Mouse (Mus musculus) CH12.LX (cell line): ENCODE results near the gene Taldo1. TPM values are rescaled to one million over a fixed set of nuclear protein-coding genes. Genes with fewer than 3 reads are reported as not detected.
"Not testable (repeated sequence)": the region's sequence is repeated elsewhere in the genome, so short reads cannot be mapped to it uniquely, and the experiment has no call there.

Experiments used
- DNase-seq: peaks from one replicate; pipeline ENCODE4 v3.0.0-alpha.2; 2013; ENCODE audit errors: extremely low read depth
- H3K27ac ChIP-seq: 2 replicates; pipeline ENCODE4 v1.5.1; 2012; ENCODE audit warnings: low read depth, mild to moderate bottlenecking, control low read depth, moderate library complexity; ENCODE audit not compliant: insufficient read depth
- H3K27me3 ChIP-seq: replicated peaks from 2 replicates; pipeline ENCODE3; 2012; ENCODE audit warnings: inconsistent platforms
- H3K36me3 ChIP-seq, 2 experiments: replicated peaks in 1 of 2; 2 replicates each; pipeline versions ENCODE3 to v1.6.1; 2012; ENCODE audit warnings: inconsistent platforms in 1 of 2, low read length in 1 of 2, mild to moderate bottlenecking in 1 of 2, mixed read lengths in 1 of 2, moderate library complexity in 1 of 2; ENCODE audit not compliant: control insufficient read depth in 1 of 2, insufficient read depth in 1 of 2
- H3K4me1 ChIP-seq, 2 experiments: 2 replicates each; pipeline ENCODE4 v1.6.1; 2012; ENCODE audit warnings: inconsistent platforms in 1 of 2, moderate library complexity in 1 of 2; ENCODE audit not compliant: insufficient read depth in 2 of 2, control insufficient read depth in 1 of 2
- H3K4me2 ChIP-seq: 2 replicates; pipeline ENCODE4 v1.6.1; 2012; ENCODE audit warnings: low read depth, mild to moderate bottlenecking, control low read depth; ENCODE audit not compliant: poor library complexity, insufficient read depth, severe bottlenecking
- H3K4me3 ChIP-seq, 3 experiments: fragments of 150-350 bp in 1 of 3; sonication (generic) in 1 of 3; replicated peaks in 1 of 3; 2 replicates each; pipeline versions ENCODE3 to v1.5.1; 2011 to 2012; ENCODE audit warnings: low read depth in 2 of 3, low read length in 2 of 3, mild to moderate bottlenecking in 2 of 3, moderate library complexity in 2 of 3, control low read depth in 1 of 3, improper control_type of control experiment in 1 of 3, inconsistent platforms in 1 of 3, mixed read lengths in 1 of 3; ENCODE audit not compliant: poor library complexity in 1 of 3
- H3K79me2 ChIP-seq: replicated peaks from 2 replicates; pipeline ENCODE4 v1.6.1; 2012; ENCODE audit warnings: mild to moderate bottlenecking, moderate library complexity; ENCODE audit not compliant: control insufficient read depth, poor library complexity, insufficient read depth, severe bottlenecking; ENCODE audit errors: extremely low read depth
- H3K9ac ChIP-seq: 2 replicates; pipeline ENCODE4 v1.6.1; 2012; ENCODE audit warnings: low read depth, mild to moderate bottlenecking, control low read depth, moderate library complexity; ENCODE audit not compliant: insufficient read depth
- H3K9me3 ChIP-seq: replicated peaks from 2 replicates; pipeline ENCODE3; 2012; ENCODE audit warnings: low read length, inconsistent platforms, mixed read lengths
- BHLHE40 ChIP-seq: IDR thresholded peaks from 2 replicates; pipeline ENCODE4 v1.6.1; 2011; ENCODE audit warnings: mild to moderate bottlenecking, low read depth, low read length, improper control_type of control experiment
- CTCF ChIP-seq, 2 experiments: IDR thresholded peaks in 1 of 2; conservative IDR thresholded peaks in 1 of 2; 2 replicates each; pipeline ENCODE4 v1.5.1; 2011 to 2012; ENCODE audit warnings: low read depth in 2 of 2, low read length in 2 of 2, improper control_type of control experiment in 1 of 2, inconsistent platforms in 1 of 2, mild to moderate bottlenecking in 1 of 2, moderate library complexity in 1 of 2
- EP300 ChIP-seq: IDR thresholded peaks from 2 replicates; pipeline ENCODE4 v1.6.1; 2011; ENCODE audit warnings: low read length, improper control_type of control experiment
- ETS1 ChIP-seq: conservative IDR thresholded peaks from 2 replicates; pipeline ENCODE4 v1.6.1; 2012; ENCODE audit warnings: low read depth, mild to moderate bottlenecking, inconsistent platforms, low read length, improper control_type of control experiment, moderate library complexity
- HCFC1 ChIP-seq: IDR thresholded peaks from 2 replicates; pipeline ENCODE4 v1.6.1; 2012; ENCODE audit warnings: low read depth, mild to moderate bottlenecking, inconsistent platforms, low read length, improper control_type of control experiment
- IRF4 ChIP-seq: IDR thresholded peaks from 2 replicates; pipeline ENCODE4 v1.6.1; 2014; ENCODE audit warnings: low read depth, mild to moderate bottlenecking, inconsistent platforms, low read length, improper control_type of control experiment
- MAFK ChIP-seq: IDR thresholded peaks from 2 replicates; pipeline ENCODE4 v1.6.1; 2011; ENCODE audit warnings: low read length, improper control_type of control experiment; ENCODE audit not compliant: insufficient replicate concordance
- MAX ChIP-seq: IDR thresholded peaks from 2 replicates; pipeline ENCODE4 v1.6.1; 2011; ENCODE audit warnings: low read length, improper control_type of control experiment
- MEF2A ChIP-seq: IDR thresholded peaks from 2 replicates; pipeline ENCODE4 v1.6.1; 2014; ENCODE audit warnings: low read depth, mild to moderate bottlenecking, inconsistent platforms, low read length, improper control_type of control experiment, borderline replicate concordance
- RAD21 ChIP-seq: IDR thresholded peaks from 2 replicates; pipeline ENCODE4 v1.6.1; 2011; ENCODE audit warnings: low read depth, mild to moderate bottlenecking, low read length, improper control_type of control experiment, moderate library complexity
- RCOR1 ChIP-seq: conservative IDR thresholded peaks from 2 replicates; pipeline ENCODE4 v1.6.1; 2012; ENCODE audit warnings: low read depth, mild to moderate bottlenecking, inconsistent platforms, low read length, improper control_type of control experiment
- SMC3 ChIP-seq: IDR thresholded peaks from 2 replicates; pipeline ENCODE4 v1.6.1; 2011; ENCODE audit warnings: low read depth, low read length, improper control_type of control experiment
- TCF12 ChIP-seq: IDR thresholded peaks from 2 replicates; pipeline ENCODE4 v1.6.1; 2014; ENCODE audit warnings: low read depth, mild to moderate bottlenecking, inconsistent platforms, low read length, improper control_type of control experiment
- USF1 ChIP-seq: IDR thresholded peaks from 2 replicates; pipeline ENCODE4 v1.6.1; 2014; ENCODE audit warnings: low read depth, mild to moderate bottlenecking, inconsistent platforms, low read length, improper control_type of control experiment
- dilution Hi-C: fragments of 300-500 bp; cut with MboI; formaldehyde crosslinking; loops from 2 replicates; pipeline ENCODE4 v1.14.3; 2020; ENCODE audit warnings: low sequenced_read_pairs; ENCODE audit not compliant: extremely low pct_unique_long_range_greater_than_20kb, extremely low pct_ligation_motif_present
- in situ Hi-C: fragments of 300-500 bp; cut with MboI; formaldehyde crosslinking; loops from 3 replicates; pipeline ENCODE4 v1.14.3; 2019; ENCODE audit warnings: low sequenced_read_pairs, low pct_ligation_motif_present, low pct_unique_long_range_greater_than_20kb, mixed read lengths
- polyA plus RNA-seq: library from polyadenylated mRNA; unstranded; fragments of >175 nt; gene quantifications from 2 replicates; pipeline ENCODE4 v1.2.1, GENCODE M21; 2012; ENCODE audit warnings: low read depth; ENCODE audit not compliant: insufficient read length
- total RNA-seq, 2 experiments: library from RNA; depleted of rRNA; stranded (reverse); fragments of 300-350 nt in 1 of 2; fragments of >200 nt in 1 of 2; gene quantifications; 2 replicates each; pipeline ENCODE4 v1.2.3; 2012 to 2014

Gene Taldo1
- total and polyA plus RNA-seq, 3 experiments, result 129 to 228 (median 188) TPM

- H3K4me3 ChIP-seq, result no peak overlapping the region
- TF ChIP-seq CTCF (conservative IDR thresholded peaks at IDR 0.05 in 1 of 2, IDR thresholded peaks at IDR 0.05 in 1 of 2; ENCODE audit: low read depth in 2 of 2, low read length in 2 of 2) (peak; percentile 51 to 83), RCOR1 (no peak), ETS1 (no peak), BHLHE40 (no peak), HCFC1 (no peak), SMC3 (peak; percentile 61), IRF4 (no peak), TCF12 (no peak), RAD21 (peak; percentile 79)
- H3K4me2 ChIP-seq, result no peak overlapping the region
- no peaks in the 10 kb centered on the region for H3K27me3 ChIP-seq
- in situ Hi-C loops (no loop called here), dilution Hi-C loops (no loop called here)
- peaks cover 45 to 69% of the 10 kb centered on the region in 2 experiments for H3K36me3 ChIP-seq
- H3K4me1 ChIP-seq, result no peaks in the 10 kb centered on the region
- no peaks in the 10 kb centered on the region for H3K9me3 ChIP-seq
- H3K79me2 ChIP-seq, result no peaks in the 10 kb centered on the region
- no peak overlapping the region for H3K27ac ChIP-seq
- no peak overlapping the region for H3K9ac ChIP-seq
- no peak for DNase-seq
These were observed 11.3 kb downstream of the Taldo1 start for GRCm38 (mm10) chr7:141403305-141403704.

- no peak overlapping the region for H3K9ac ChIP-seq
These were observed 13.5 kb downstream of the Taldo1 start for GRCm38 (mm10) chr7:141405466-141405865.

DNA sequence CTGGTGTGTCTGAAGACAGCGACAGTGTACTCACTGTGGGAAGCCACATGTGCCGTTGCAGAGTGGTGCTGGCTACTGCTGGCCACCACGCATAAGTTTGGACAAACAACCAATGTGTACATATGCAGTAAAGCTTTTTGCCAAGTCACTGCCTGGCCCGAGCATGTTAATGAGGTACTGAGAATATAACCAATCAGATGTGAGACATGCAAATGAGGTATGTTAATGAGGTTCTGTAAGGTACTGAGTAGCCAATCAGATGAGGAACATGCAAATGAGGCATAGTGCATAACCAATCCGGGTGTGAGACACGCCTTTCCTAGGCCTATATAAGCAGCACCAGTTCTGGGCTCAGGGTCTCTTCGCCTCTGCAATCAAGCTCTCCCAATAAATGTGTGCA, 15.7 kb downstream of the Taldo1 start:
- dilution Hi-C loops, DNase-seq, H3K9ac ChIP-seq, H3K27me3 ChIP-seq, H3K4me3 ChIP-seq, H3K4me1 ChIP-seq, H3K79me2 ChIP-seq, H3K27ac ChIP-seq, H3K9me3 ChIP-seq, H3K4me2 ChIP-seq, in situ Hi-C loops: not testable (repeated sequence)
- H3K36me3 ChIP-seq, result peaks cover 31 to 64% of the 10 kb centered on the region in 2 experiments

More at GRCm38 (mm10) chr7:141405466-141405865, 13.5 kb downstream of the Taldo1 start:
- H3K27me3 ChIP-seq, result no peaks in the 10 kb centered on the region
- no peak overlapping the region for H3K27ac ChIP-seq
- TF ChIP-seq MAFK (no peak), BHLHE40 (no peak), EP300 (no peak), MAX (no peak), MEF2A (no peak), USF1 (no peak)
- in situ Hi-C loops, result no loop called here
- peaks cover 5% of the 10 kb centered on the region in 2 experiments for H3K4me1 ChIP-seq
- H3K79me2 ChIP-seq, result no peaks in the 10 kb centered on the region
- H3K9me3 ChIP-seq, result no peaks in the 10 kb centered on the region
- dilution Hi-C loops, result no loop called here
- H3K36me3 ChIP-seq, result peaks cover 47 to 70% of the 10 kb centered on the region in 2 experiments
- no peak overlapping the region for H3K4me3 ChIP-seq
- H3K4me2 ChIP-seq, result no peak overlapping the region
- no peak for DNase-seq
